7 mouse cellular contexts compared by ENCODE assay signal in genomic region chr19:4333791-4334190, GRCm38 (mm10). TPM values are rescaled to one million over a fixed set of nuclear protein-coding genes. Genes with fewer than 3 reads are reported as not detected.
DNase-seq lines count a peak whose midpoint lies in the region; ATAC-seq lines count a peak whose summit lies in the region.

No protein-coding gene starts in this region.

- peak; percentile 99 for ATAC-seq in embryonic facial prominence, embryonic 12.5 days (ENCODE audit: insufficient number of reproducible peaks, insufficient read depth, low FRiP score, low TSS enrichment)
- peak; percentile 97 for ATAC-seq in limb, embryonic 11.5 days (ENCODE audit: insufficient number of reproducible peaks, low FRiP score, low TSS enrichment, low read depth)
- ATAC-seq in midbrain, embryonic 14.5 days (ENCODE audit: low FRiP score, low TSS enrichment): peak; percentile 97

- DNase-seq in adrenal gland, postnatal 25 days: peak; percentile 95
- peak; percentile 100 for DNase-seq in heart, adult 11 months
- peak; percentile 93 for DNase-seq in kidney, adult 18-20 months
- peak; percentile 92 for DNase-seq in limb, embryonic 11.5 days (ENCODE audit: low spot score)
- peak; percentile 94 for DNase-seq in midbrain, embryonic 14.5 days
- DNase-seq in spleen, adult 18-20 months: peak; percentile 78 to 87

- 1% methylated on average over 16 of the region's 16 CpGs for WGBS in embryonic facial prominence, embryonic 12.5 days
- WGBS in limb, embryonic 11.5 days: under 1% methylated on average over 16 of the region's 16 CpGs
- 0% methylated on average over 16 of the region's 16 CpGs for WGBS in midbrain, embryonic 14.5 days

- H3K4me1 ChIP-seq in embryonic facial prominence, embryonic 12.5 days: peaks cover 24% of the 10 kb centered on the region
- peaks cover 13% of the 10 kb centered on the region for H3K4me1 ChIP-seq in limb, embryonic 11.5 days (ENCODE audit: control insufficient read depth, insufficient read depth, low read length)
- H3K4me1 ChIP-seq in midbrain, embryonic 14.5 days (ENCODE audit: control insufficient read depth, insufficient read depth, low read length): peaks cover 23% of the 10 kb centered on the region

- no peaks in the 10 kb centered on the region for H3K27me3 ChIP-seq in embryonic facial prominence, embryonic 12.5 days
- H3K27me3 ChIP-seq in limb, embryonic 11.5 days (ENCODE audit: control insufficient read depth, insufficient read depth, low read length): no peaks in the 10 kb centered on the region
- no peaks in the 10 kb centered on the region for H3K27me3 ChIP-seq in midbrain, embryonic 14.5 days (ENCODE audit: control insufficient read depth, insufficient read depth, low read length)

- H3K9ac ChIP-seq in embryonic facial prominence, embryonic 12.5 days: peak overlapping the region; percentile 72
- H3K9ac ChIP-seq in limb, embryonic 11.5 days (ENCODE audit: low read length): peak overlapping the region; percentile 67
- peak overlapping the region; percentile 67 for H3K9ac ChIP-seq in midbrain, embryonic 14.5 days (replicated peaks; ENCODE audit: low read length)

- H3K9me3 ChIP-seq in embryonic facial prominence, embryonic 12.5 days: no peaks in the 10 kb centered on the region
- H3K9me3 ChIP-seq in limb, embryonic 11.5 days (ENCODE audit: control insufficient read depth, low read length): no peaks in the 10 kb centered on the region
- no peaks in the 10 kb centered on the region for H3K9me3 ChIP-seq in midbrain, embryonic 14.5 days (ENCODE audit: control insufficient read depth, low read length)

- peak overlapping the region; percentile 78 for H3K4me2 ChIP-seq in embryonic facial prominence, embryonic 12.5 days (replicated peaks)
- peak overlapping the region; percentile 67 for H3K4me2 ChIP-seq in limb, embryonic 11.5 days (ENCODE audit: low read depth, severe bottlenecking)
- peak overlapping the region; percentile 86 for H3K4me2 ChIP-seq in midbrain, embryonic 14.5 days (ENCODE audit: low read length)

- peak overlapping the region; percentile 94 for H3K27ac ChIP-seq in embryonic facial prominence, embryonic 12.5 days
- peak overlapping the region; percentile 75 for H3K27ac ChIP-seq in limb, embryonic 11.5 days (replicated peaks; ENCODE audit: low read depth, low read length)
- H3K27ac ChIP-seq in midbrain, embryonic 14.5 days (replicated peaks; ENCODE audit: low read depth, low read length): peak overlapping the region; percentile 89

- H3K36me3 ChIP-seq in embryonic facial prominence, embryonic 12.5 days: peaks cover 24% of the 10 kb centered on the region
- H3K36me3 ChIP-seq in limb, embryonic 11.5 days (ENCODE audit: control insufficient read depth, insufficient read depth, low read length): no peaks in the 10 kb centered on the region; the same call in 1 of the 2 replicates
- peaks cover 22% of the 10 kb centered on the region for H3K36me3 ChIP-seq in midbrain, embryonic 14.5 days (ENCODE audit: control insufficient read depth, insufficient read depth, low read length)

- peak overlapping the region; percentile 57 for H3K4me3 ChIP-seq in embryonic facial prominence, embryonic 12.5 days
- H3K4me3 ChIP-seq in limb, embryonic 11.5 days (ENCODE audit: low read depth, low read length): peak overlapping the region; percentile 53
- peak overlapping the region; percentile 52 for H3K4me3 ChIP-seq in midbrain, embryonic 14.5 days (replicated peaks; ENCODE audit: low read depth, low read length)

RNA-seq across cellular contexts. Expression of gene Grk2, which starts 27.8 kb away (rescaled TPM):
- total RNA-seq in adrenal gland, postnatal 25 days (2021): 45.8 and 59.4 TPM in 2 replicates
- 15.0 and 19.0 TPM in 2 replicates for polyA plus RNA-seq in embryonic facial prominence, embryonic 12.5 days (2016; fragmentation: Nextera tagmentation; extraction: Ambion mirVana)
- polyA plus RNA-seq in limb, embryonic 11.5 days (2014; fragmentation: Nextera tagmentation; extraction: Ambion mirVana): 15.4 and 16.6 TPM in 2 replicates
- polyA plus RNA-seq in midbrain, embryonic 14.5 days (2014; fragmentation: Nextera tagmentation; extraction: Ambion mirVana): 29.0 and 30.0 TPM in 2 replicates

RNA-seq across cellular contexts. Expression of gene Ankrd13d, which starts 50.9 kb away (rescaled TPM):
- 4.3 and 4.9 TPM in 2 replicates for total RNA-seq in adrenal gland, postnatal 25 days (2021)
- polyA plus RNA-seq in embryonic facial prominence, embryonic 12.5 days (2016; fragmentation: Nextera tagmentation; extraction: Ambion mirVana): 11.0 and 13.4 TPM in 2 replicates
- polyA plus RNA-seq in limb, embryonic 11.5 days (2014; fragmentation: Nextera tagmentation; extraction: Ambion mirVana): 5.6 and 7.5 TPM in 2 replicates
- 34.5 and 39.3 TPM in 2 replicates for polyA plus RNA-seq in midbrain, embryonic 14.5 days (2014; fragmentation: Nextera tagmentation; extraction: Ambion mirVana)

Comparison
In these comparisons a context has a peak if more than half of its experiments do, and no peak if none do; other contexts are left out.
1. Peak in every context shown above with its lines: DNase-seq, ATAC-seq, H3K4me3 ChIP-seq and H3K27ac ChIP-seq.